ENCODE assay signal across 8 mouse cellular contexts in genomic region chr13:21275815-21276550, GRCm38 (mm10). TPM values are rescaled to one million over a fixed set of nuclear protein-coding genes. Genes with fewer than 3 reads are reported as not detected.
DNase-seq lines count a peak whose midpoint lies in the region; ATAC-seq and TF ChIP-seq lines count a peak whose summit lies in the region.

No protein-coding gene starts in this region.

- 0 out of 2 replicates have a peak overlapping the region, but pooled peaks have one; percentile 33 for H3K27ac ChIP-seq in ES-E14 (ENCODE audit: insufficient read depth, low read depth, low read length, poor library complexity, severe bottlenecking)
- H3K27ac ChIP-seq in bone marrow macrophage, adult 2 months (ENCODE audit: insufficient read depth, low read depth, low read length): no peak overlapping the region
- peak overlapping the region; percentile 15; the same call in 1 of the 2 replicates for H3K27ac ChIP-seq in embryonic facial prominence, embryonic 14.5 days (replicated peaks; ENCODE audit: low read depth, low read length)
- no peak overlapping the region for H3K27ac ChIP-seq in heart, postnatal 0 days (ENCODE audit: low read depth)
- no peak overlapping the region for H3K27ac ChIP-seq in liver, embryonic 15.5 days (replicated peaks)
- H3K27ac ChIP-seq in neural tube, embryonic 12.5 days: no peak overlapping the region

- ATAC-seq in embryonic facial prominence, embryonic 14.5 days (ENCODE audit: low read depth): peak; percentile 78; the same call in 1 of the 2 replicates
- ATAC-seq in heart, postnatal 0 days (ENCODE audit: insufficient read depth, low read depth): peak; percentile 57; the same call in 1 of the 2 replicates
- ATAC-seq in liver, embryonic 15.5 days (ENCODE audit: insufficient read depth): peak; percentile 49; the same call in 1 of the 2 replicates
- peak; percentile 82 for ATAC-seq in neural tube, embryonic 12.5 days (ENCODE audit: low FRiP score, low read depth)

- H3K9me3 ChIP-seq in ES-E14 (ENCODE audit: control insufficient read depth, insufficient read depth, low read depth, low read length): no peaks in the 10 kb centered on the region
- H3K9me3 ChIP-seq in embryonic facial prominence, embryonic 14.5 days (ENCODE audit: control insufficient read depth, low read length): no peaks in the 10 kb centered on the region
- H3K9me3 ChIP-seq in heart, postnatal 0 days (replicated peaks; ENCODE audit: control insufficient read depth, low read length): no peaks in the 10 kb centered on the region
- H3K9me3 ChIP-seq in liver, embryonic 15.5 days (replicated peaks): no peaks in the 10 kb centered on the region
- H3K9me3 ChIP-seq in neural tube, embryonic 12.5 days: no peaks in the 10 kb centered on the region

- 0 out of 4 replicates have a peak, but pooled peaks cover 0 to 3% of the 10 kb centered on the region in 2 experiments for H3K4me1 ChIP-seq in ES-E14 (ENCODE audit: control insufficient read depth in 2 of 2, insufficient read depth in 2 of 2, low read length in 2 of 2, poor library complexity in 1 of 2)
- H3K4me1 ChIP-seq in bone marrow macrophage, adult 2 months (ENCODE audit: control insufficient read depth, insufficient read depth, low read length): no peaks in the 10 kb centered on the region; the same call in 1 of the 2 replicates
- H3K4me1 ChIP-seq in embryonic facial prominence, embryonic 14.5 days (ENCODE audit: control insufficient read depth, insufficient read depth, low read length): peaks cover 6% of the 10 kb centered on the region
- peaks cover 10% of the 10 kb centered on the region; the same call in 1 of the 2 replicates for H3K4me1 ChIP-seq in heart, postnatal 0 days (ENCODE audit: control insufficient read depth, insufficient read depth)
- peaks cover 30% of the 10 kb centered on the region for H3K4me1 ChIP-seq in liver, embryonic 15.5 days (replicated peaks)
- peaks cover 4% of the 10 kb centered on the region; the same call in 1 of the 2 replicates for H3K4me1 ChIP-seq in neural tube, embryonic 12.5 days

- no peak for TF ChIP-seq EP300 in heart, postnatal 0 days (IDR thresholded peaks at IDR 0.05; ENCODE audit: low read depth)

- no peak for TF ChIP-seq POLR2A in bone marrow macrophage, adult 2 months (IDR thresholded peaks at IDR 0.05; ENCODE audit: borderline replicate concordance, low read depth, low read length)

- no peaks in the 10 kb centered on the region; the same call in 1 of the 2 replicates for H3K27me3 ChIP-seq in embryonic facial prominence, embryonic 14.5 days (replicated peaks; ENCODE audit: control insufficient read depth, insufficient read depth, low read length)
- 0 out of 2 replicates have a peak, but pooled peaks cover 6% of the 10 kb centered on the region for H3K27me3 ChIP-seq in heart, postnatal 0 days (ENCODE audit: control insufficient read depth, insufficient read depth, low read length)
- peaks cover 16% of the 10 kb centered on the region for H3K27me3 ChIP-seq in liver, embryonic 15.5 days
- H3K27me3 ChIP-seq in neural tube, embryonic 12.5 days (replicated peaks): no peaks in the 10 kb centered on the region

- peak; percentile 94 for DNase-seq in ES-E14 (ENCODE audit: low read depth, low spot score)
- peak; percentile 93 for DNase-seq in embryonic facial prominence, embryonic 14.5 days (ENCODE audit: low spot score)
- no peak for DNase-seq in heart, postnatal 0 days (ENCODE audit: low spot score)
- peak; percentile 68 to 77 for DNase-seq in kidney, postnatal 36 days
- peak; percentile 40 for DNase-seq in thymus, postnatal 4 days

- H3K36me3 ChIP-seq in ES-E14 (ENCODE audit: control insufficient read depth, insufficient read depth, low read length, poor library complexity, severe bottlenecking): no peaks in the 10 kb centered on the region
- no peaks in the 10 kb centered on the region for H3K36me3 ChIP-seq in embryonic facial prominence, embryonic 14.5 days (ENCODE audit: control insufficient read depth, insufficient read depth, low read length)
- H3K36me3 ChIP-seq in heart, postnatal 0 days (replicated peaks; ENCODE audit: control insufficient read depth, insufficient read depth, low read length): no peaks in the 10 kb centered on the region
- H3K36me3 ChIP-seq in liver, embryonic 15.5 days (replicated peaks): no peaks in the 10 kb centered on the region
- H3K36me3 ChIP-seq in neural tube, embryonic 12.5 days: no peaks in the 10 kb centered on the region

- H3K9ac ChIP-seq in ES-E14 (ENCODE audit: insufficient read depth, low read depth, low read length, poor library complexity, severe bottlenecking): peak overlapping the region; percentile 71
- H3K9ac ChIP-seq in embryonic facial prominence, embryonic 14.5 days (ENCODE audit: low read depth, low read length): peak overlapping the region; percentile 66
- no peak overlapping the region for H3K9ac ChIP-seq in heart, postnatal 0 days (replicated peaks; ENCODE audit: low read depth, low read length)
- H3K9ac ChIP-seq in liver, embryonic 15.5 days: peak overlapping the region; percentile 47; the same call in 1 of the 2 replicates
- peak overlapping the region; percentile 56 for H3K9ac ChIP-seq in neural tube, embryonic 12.5 days

- H3K4me2 ChIP-seq in embryonic facial prominence, embryonic 14.5 days (ENCODE audit: low read depth, low read length): peak overlapping the region; percentile 75
- H3K4me2 ChIP-seq in heart, postnatal 0 days (ENCODE audit: low read depth, low read length): peak overlapping the region; percentile 69
- peak overlapping the region; percentile 84 for H3K4me2 ChIP-seq in liver, embryonic 15.5 days
- peak overlapping the region; percentile 65 for H3K4me2 ChIP-seq in neural tube, embryonic 12.5 days (replicated peaks)

- no peak for TF ChIP-seq CTCF in bone marrow macrophage, adult 2 months (IDR thresholded peaks at IDR 0.05; ENCODE audit: low read depth, low read length)
- TF ChIP-seq CTCF in heart, postnatal 0 days (IDR thresholded peaks at IDR 0.05; ENCODE audit: low read depth): no peak

- in situ Hi-C loops in ES-E14 (cut with MboI; ENCODE audit: low sequenced_read_pairs in 2 of 2, unreplicated experiment in 2 of 2): no loop called here

- WGBS in embryonic facial prominence, embryonic 14.5 days: under 1% methylated on average over 25 of the region's 25 CpGs
- under 1% methylated on average over 25 of the region's 25 CpGs for WGBS in heart, postnatal 0 days
- under 1% methylated on average over 25 of the region's 25 CpGs for WGBS in liver, embryonic 15.5 days (ENCODE audit: insufficient replicate concordance)
- under 1% methylated on average over 25 of the region's 25 CpGs for WGBS in neural tube, embryonic 12.5 days

- peak overlapping the region; percentile 75 to 90 for H3K4me3 ChIP-seq in ES-E14 (ENCODE audit: insufficient read depth in 1 of 2, low read depth in 1 of 2, low read length in 2 of 2, poor library complexity in 1 of 2, severe bottlenecking in 1 of 2)
- H3K4me3 ChIP-seq in bone marrow macrophage, adult 2 months (ENCODE audit: insufficient read depth, low read length): peak overlapping the region; percentile 68
- H3K4me3 ChIP-seq in embryonic facial prominence, embryonic 14.5 days (ENCODE audit: low read depth, low read length): peak overlapping the region; percentile 64
- H3K4me3 ChIP-seq in heart, postnatal 0 days (ENCODE audit: low read depth, low read length): peak overlapping the region; percentile 56
- H3K4me3 ChIP-seq in liver, embryonic 15.5 days (replicated peaks): peak overlapping the region; percentile 64
- peak overlapping the region; percentile 49 for H3K4me3 ChIP-seq in neural tube, embryonic 12.5 days

TF ChIP-seq in ES-E14, 5 proteins besides CTCF, POLR2A, EP300 and RAD21:
- no peak for TF ChIP-seq CHD2 (IDR thresholded peaks at IDR 0.05; ENCODE audit: low read depth, low read length)
- TF ChIP-seq MAFK (IDR thresholded peaks at IDR 0.05; ENCODE audit: insufficient read depth, low read depth, low read length): peak; percentile 94

RNA-seq across cellular contexts. Expression of gene Gpx5, which starts 16.5 kb away (rescaled TPM):
- not detected in 2 replicates for total RNA-seq in ES-E14 (2012; rRNA removed)
- polyA plus RNA-seq in bone marrow macrophage, adult 2 months (2012; ENCODE audit: insufficient read depth, insufficient read length, missing spikeins): not detected in 2 replicates
- not detected in 2 replicates for polyA plus RNA-seq in embryonic facial prominence, embryonic 14.5 days (2014; fragmentation: Nextera tagmentation; extraction: Ambion mirVana)
- not detected in 2 replicates for total RNA-seq in heart, postnatal 0 days (2014; rRNA removed; ENCODE audit: low replicate concordance)
- not detected in 2 replicates for polyA plus RNA-seq in heart, postnatal 0 days (2015; fragmentation: Nextera tagmentation; extraction: Ambion mirVana)
- not detected in 2 replicates for polyA plus RNA-seq in liver, embryonic 15.5 days (2015; fragmentation: Nextera tagmentation; extraction: Ambion mirVana)
- not detected in 2 replicates for polyA plus RNA-seq in neural tube, embryonic 12.5 days (2016; fragmentation: Nextera tagmentation; extraction: Ambion mirVana)

RNA-seq across cellular contexts. Expression of gene Gpx6, which starts 35.9 kb away (rescaled TPM):
- total RNA-seq in ES-E14 (2012; rRNA removed): 2.1 and 2.2 TPM in 2 replicates
- not detected in 2 replicates for polyA plus RNA-seq in bone marrow macrophage, adult 2 months (2012; ENCODE audit: insufficient read depth, insufficient read length, missing spikeins)
- not detected in 2 replicates for polyA plus RNA-seq in embryonic facial prominence, embryonic 14.5 days (2014; fragmentation: Nextera tagmentation; extraction: Ambion mirVana)
- not detected in 2 replicates for total RNA-seq in heart, postnatal 0 days (2014; rRNA removed; ENCODE audit: low replicate concordance)
- polyA plus RNA-seq in heart, postnatal 0 days (2015; fragmentation: Nextera tagmentation; extraction: Ambion mirVana): not detected in 2 replicates
- polyA plus RNA-seq in liver, embryonic 15.5 days (2015; fragmentation: Nextera tagmentation; extraction: Ambion mirVana): not detected in 2 replicates
- 0.15 TPM in 1 of 2 replicates, not detected in the other for polyA plus RNA-seq in neural tube, embryonic 12.5 days (2016; fragmentation: Nextera tagmentation; extraction: Ambion mirVana)

Comparison
In these comparisons a context has a peak if more than half of its experiments do, and no peak if none do; other contexts are left out.
1. H3K27ac ChIP-seq: peak in ES-E14 (single experiment) and embryonic facial prominence, embryonic 14.5 days (single experiment); none in bone marrow macrophage, adult 2 months (single experiment), heart, postnatal 0 days (single experiment), liver, embryonic 15.5 days (single experiment) and neural tube, embryonic 12.5 days (single experiment).
2. Peak in every context shown above with its lines, with median percentiles within 50 percentile points of each other: H3K4me3 ChIP-seq, ATAC-seq and H3K4me2 ChIP-seq.